ENCODE assay signal across 8 mouse cellular contexts in the genomic region with DNA sequence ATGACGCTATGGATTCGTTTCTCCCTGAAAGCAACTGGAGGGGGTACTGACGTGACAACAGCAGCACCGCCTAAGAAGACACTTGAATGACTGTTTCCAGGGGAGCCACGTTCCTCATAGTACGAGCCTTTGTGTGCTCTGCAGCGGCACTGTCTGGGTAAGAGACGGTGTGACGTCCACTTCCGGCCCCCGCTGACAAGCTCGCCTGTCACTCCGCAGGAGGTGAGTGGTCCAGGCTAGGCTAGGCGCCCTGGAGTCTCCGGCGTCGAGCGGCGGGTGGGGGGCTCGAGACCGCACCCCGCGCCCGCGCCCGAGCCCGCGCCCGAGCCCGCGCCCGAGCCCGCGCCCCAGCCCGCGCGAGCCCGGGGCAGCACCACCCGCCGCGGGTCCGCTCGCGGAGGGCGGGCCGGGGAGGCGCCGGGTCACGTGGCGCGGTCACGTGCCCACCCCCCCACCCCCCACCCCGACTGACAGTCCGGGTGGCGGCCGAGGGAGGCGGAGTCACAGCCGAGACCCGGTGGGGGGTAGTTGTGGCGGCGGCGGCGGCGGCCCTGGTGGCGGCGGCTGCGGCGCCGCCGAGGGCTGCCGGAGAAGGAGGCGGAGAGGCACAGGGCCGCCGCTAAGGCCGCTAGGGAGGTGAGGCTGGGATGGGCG. TPM values are rescaled to one million over a fixed set of nuclear protein-coding genes. Genes with fewer than 3 reads are reported as not detected.
DNase-seq lines count a peak whose midpoint lies in the region; ATAC-seq and TF ChIP-seq lines count a peak whose summit lies in the region.

A gene (plus strand): TSS at position 77 of the 654 bp plus-strand sequence.

- H3K27ac ChIP-seq in brown adipose tissue, adult 24 weeks (replicated peaks; ENCODE audit: low read depth, low read length): peak within 1 kb of the TSS; percentile 95
- peak within 1 kb of the TSS; percentile 95 for H3K27ac ChIP-seq in heart, embryonic 13.5 days (replicated peaks)
- peak within 1 kb of the TSS; percentile 86 for H3K27ac ChIP-seq in kidney, postnatal 0 days
- H3K27ac ChIP-seq in liver, adult 2 months (replicated peaks; ENCODE audit: insufficient read depth, low read depth, low read length): peak within 1 kb of the TSS; percentile 68

- peak; percentile 66 for ATAC-seq in erythroid progenitor cell, adult 5-6 weeks (replicated peaks; ENCODE audit: low FRiP score, poor library complexity, severe bottlenecking)
- ATAC-seq in heart, embryonic 13.5 days (ENCODE audit: extremely low read depth, insufficient number of reproducible peaks, low FRiP score, low TSS enrichment): peak; percentile 95
- ATAC-seq in kidney, postnatal 0 days (replicated peaks; ENCODE audit: low FRiP score, low read depth): peak; percentile 94
- ATAC-seq in monocyte, adult 5-6 weeks (replicated peaks; ENCODE audit: insufficient number of reproducible peaks, low FRiP score, low TSS enrichment, poor library complexity, severe bottlenecking): peak; percentile 92

- H3K36me3 ChIP-seq in heart, embryonic 13.5 days: peaks cover 10% of the 10 kb centered on the region
- no peaks in the 10 kb centered on the region for H3K36me3 ChIP-seq in kidney, postnatal 0 days (ENCODE audit: insufficient read depth, low read length)
- H3K36me3 ChIP-seq in liver, adult 2 months (ENCODE audit: control insufficient read depth, insufficient read depth, low read length): no peaks in the 10 kb centered on the region

- peaks cover 4% of the 10 kb centered on the region; the same call in 1 of the 2 replicates for H3K4me1 ChIP-seq in brown adipose tissue, adult 24 weeks (ENCODE audit: control insufficient read depth, insufficient read depth, insufficient read length, low read length)
- peaks cover 24% of the 10 kb centered on the region for H3K4me1 ChIP-seq in heart, embryonic 13.5 days
- 0 out of 2 replicates have a peak, but pooled peaks cover 7% of the 10 kb centered on the region for H3K4me1 ChIP-seq in kidney, postnatal 0 days (replicated peaks; ENCODE audit: insufficient read depth, low read length)
- peaks cover 9% of the 10 kb centered on the region for H3K4me1 ChIP-seq in liver, adult 2 months (ENCODE audit: control insufficient read depth, insufficient read depth, low read length)

- H3K9ac ChIP-seq in heart, embryonic 13.5 days: peak within 1 kb of the TSS; percentile 98
- peak within 1 kb of the TSS; percentile 88 for H3K9ac ChIP-seq in kidney, postnatal 0 days (ENCODE audit: low read depth, low read length)
- H3K9ac ChIP-seq in liver, adult 2 months (ENCODE audit: low read depth, low read length): peak within 1 kb of the TSS; percentile 93

- no peaks in the 10 kb centered on the region for H3K9me3 ChIP-seq in heart, embryonic 13.5 days
- H3K9me3 ChIP-seq in kidney, postnatal 0 days (replicated peaks; ENCODE audit: low read length): no peaks in the 10 kb centered on the region

- TF ChIP-seq POLR2A in liver, adult 2 months (IDR thresholded peaks at IDR 0.05; ENCODE audit: extremely low read depth, insufficient read depth, low read length): 0 out of 2 replicates have a peak, but pooled peaks have one; percentile 19

- TF ChIP-seq CTCF in kidney, postnatal 0 days (IDR thresholded peaks at IDR 0.05; ENCODE audit: low read depth): no peak
- TF ChIP-seq CTCF in liver, adult 2 months (IDR thresholded peaks at IDR 0.05; ENCODE audit: low read depth, low read length): no peak

- under 1% methylated on average over 44 of the region's 76 CpGs for WGBS in heart, embryonic 13.5 days
- under 1% methylated on average over 32 of the region's 76 CpGs for whole genome bisulfite sequencing in kidney, postnatal 0 days
- 3% methylated on average over 47 of the region's 76 CpGs for WGBS in liver, adult 2 months

- H3K79me2 ChIP-seq in liver, adult 2 months (ENCODE audit: control insufficient read depth, insufficient read depth, low read length): peaks cover 21% of the 10 kb centered on the region; the same call in 1 of the 2 replicates

- peak within 1 kb of the TSS; percentile 93 for H3K4me3 ChIP-seq in brown adipose tissue, adult 24 weeks (ENCODE audit: insufficient read depth, low read depth, low read length)
- H3K4me3 ChIP-seq in heart, embryonic 13.5 days: peak within 1 kb of the TSS; percentile 89
- peak within 1 kb of the TSS; percentile 62 for H3K4me3 ChIP-seq in kidney, postnatal 0 days (replicated peaks; ENCODE audit: low read depth, low read length)
- H3K4me3 ChIP-seq in liver, adult 2 months (ENCODE audit: insufficient read depth, low read depth, low read length): peak within 1 kb of the TSS; percentile 89

- peak within 1 kb of the TSS; percentile 75 for H3K4me2 ChIP-seq in heart, embryonic 13.5 days
- H3K4me2 ChIP-seq in kidney, postnatal 0 days (ENCODE audit: low read length): peak within 1 kb of the TSS; percentile 87

- DNase-seq in CD4-positive, CD25-positive, alpha-beta regulatory T cell, adult 2 months (ENCODE audit: low read depth, low spot score): peak; percentile 94
- peak; percentile 91 for DNase-seq in kidney, postnatal 0 days (ENCODE audit: low spot score)
- peak; percentile 68 for DNase-seq in liver, adult 2 months (ENCODE audit: extremely low read depth, low read depth, low spot score)
- DNase-seq in spleen, postnatal 36 days (ENCODE audit: low spot score in 2 of 2): peak; percentile 81 to 83

- peaks cover 9% of the 10 kb centered on the region; the same call in 1 of the 2 replicates for H3K27me3 ChIP-seq in heart, embryonic 13.5 days (replicated peaks)
- H3K27me3 ChIP-seq in kidney, postnatal 0 days (ENCODE audit: insufficient read depth, low read length): no peaks in the 10 kb centered on the region
- H3K27me3 ChIP-seq in liver, adult 2 months (ENCODE audit: control insufficient read depth, insufficient read depth, low read length): no peaks in the 10 kb centered on the region

RNA-seq across cellular contexts. Expression of the gene that starts here (rescaled TPM):
- polyA plus RNA-seq in brown adipose tissue, adult 24 weeks (2012; ENCODE audit: insufficient read depth, insufficient read length, missing spikeins): 27.4 and 37.1 TPM in 2 replicates
- total RNA-seq in erythroid progenitor cell, adult 5-6 weeks (2015; ENCODE audit: low replicate concordance): 0.42 and 7.2 TPM in 2 replicates
- total RNA-seq in erythroid progenitor cell, adult 5-6 weeks (2017; ENCODE audit: low replicate concordance): 3.5 and 12.5 TPM in 2 replicates
- 60.6 and 68.2 TPM in 2 replicates for polyA plus RNA-seq in heart, embryonic 13.5 days (2015; fragmentation: Nextera tagmentation; extraction: Ambion mirVana)
- polyA plus RNA-seq in kidney, postnatal 0 days (2015; fragmentation: Nextera tagmentation; extraction: Ambion mirVana): 43.8 and 57.3 TPM in 2 replicates
- 25.4 and 26.6 TPM in 2 replicates for total RNA-seq in liver, adult 2 months (2014; rRNA removed)
- polyA plus RNA-seq in liver, adult 2 months (2012; rRNA removed): 17.0 and 19.9 TPM in 2 replicates
- total RNA-seq in monocyte, adult 5-6 weeks (2017): 65.7 to 103 TPM (median 69.9 TPM) in 3 replicates

Comparison
In these comparisons a context has a peak if more than half of its experiments do, and no peak if none do; other contexts are left out.
1. Peak in every context shown above with its lines: DNase-seq, ATAC-seq, H3K4me3 ChIP-seq and H3K27ac ChIP-seq.